Mouse (Mus musculus) spleen, postnatal 0 days (tissue): ENCODE measurements around the gene Defa21. TPM values are rescaled to one million over a fixed set of nuclear protein-coding genes. Genes with fewer than 3 reads are reported as not detected.

ENCODE experiments used
- polyA plus RNA-seq: library from polyadenylated mRNA; unstranded; fragments of >200 nt; fragmentation: Nextera tagmentation; extraction: Ambion mirVana; gene quantifications from 2 replicates; pipeline ENCODE4 v1.2.1, GENCODE M21; 2015

The Defa21 gene
- not detected in 2 replicates for polyA plus RNA-seq

GRCm38 (mm10) chr8:21025245-21025644 is at the start of gene Defa21:
Gene Defa21, plus strand, starts transcription at chr8:21025545.

GRCm38 (mm10) chr8:21054747-21055146 is 29.4 kb downstream of the Defa21 start, which contains the start of gene Defa23:
Gene Defa23, plus strand, starts transcription at chr8:21055047.

GRCm38 (mm10) chr8:21064738-21065137 is 39.4 kb downstream of the Defa21 start, which contains the start of gene Defa35:
Gene Defa35, plus strand, starts transcription at chr8:21065038.

Other genes with a start within 250 kb of the Defa21 start
- not detected in 2 replicates for gene Defb33, start 132.9 kb upstream of the Defa21 start, polyA plus RNA-seq
- not detected in 2 replicates for gene Gm15056, start 122.9 kb upstream of the Defa21 start, polyA plus RNA-seq
- gene Gm6040, start 103.5 kb upstream of the Defa21 start, polyA plus RNA-seq, result not detected in 2 replicates
- gene AY761185, start 80.8 kb upstream of the Defa21 start, polyA plus RNA-seq, result not detected in 2 replicates
- gene Defa23, start 29.5 kb downstream of the Defa21 start, polyA plus RNA-seq, result not detected in 2 replicates
- not detected in 2 replicates for gene Defa35, start 39.5 kb downstream of the Defa21 start, polyA plus RNA-seq
- not detected in 2 replicates for gene Defa25, start 58.9 kb downstream of the Defa21 start, polyA plus RNA-seq
- gene Gm14851, start 70.5 kb downstream of the Defa21 start, polyA plus RNA-seq, result not detected in 2 replicates
- not detected in 2 replicates for gene Defa30, start 109.1 kb downstream of the Defa21 start, polyA plus RNA-seq
- not detected in 2 replicates for gene Defa22, start 136.7 kb downstream of the Defa21 start, polyA plus RNA-seq
- not detected in 2 replicates for gene Defa31, start 166.1 kb downstream of the Defa21 start, polyA plus RNA-seq
- gene Gm15293, start 176.0 kb downstream of the Defa21 start, polyA plus RNA-seq, result not detected in 2 replicates
- not detected in 2 replicates for gene Gm15292, start 224.2 kb downstream of the Defa21 start, polyA plus RNA-seq